Mouse (Mus musculus): ENCODE data around the gene Purb.

GRCm38 (mm10) chr11:6488041-6488684 lies 12.4 kb upstream of the Purb start:
- TF ChIP-seq CTCF (IDR thresholded peaks at IDR 0.05; ENCODE audit: low read depth, low read length) (no peak), POLR2A (IDR thresholded peaks at IDR 0.05; ENCODE audit: insufficient read depth, low read length) (no peak), EP300 (IDR thresholded peaks at IDR 0.05; ENCODE audit: insufficient read depth, low read depth, low read length) (no peak)
